Mouse (Mus musculus): Measurements from ENCODE around the gene Eras. TPM values are rescaled to one million over a fixed set of nuclear protein-coding genes. Genes with fewer than 3 reads are reported as not detected.

Eras gene
- total and polyA plus RNA-seq, 2 experiments: not detected

- 0 out of 2 replicates have a peak, but pooled peaks cover 4% of the 10 kb centered on the region for H3K4me1 ChIP-seq (ENCODE audit: control insufficient read depth, insufficient read depth, low read length)
- no peaks in the 10 kb centered on the region for H3K27me3 ChIP-seq (ENCODE audit: control insufficient read depth, insufficient read depth, low read length)
- peak within 1 kb of the TSS; percentile 75 for H3K9ac ChIP-seq (ENCODE audit: low read depth, low read length)
- TF ChIP-seq CTCF (IDR thresholded peaks at IDR 0.05; ENCODE audit: low read depth, low read length): no peak
- peak; percentile 62; the same call in 1 of the 2 replicates for TF ChIP-seq POLR2A (IDR thresholded peaks at IDR 0.05; ENCODE audit: extremely low read depth, insufficient read depth, low read length)
- H3K4me3 ChIP-seq (ENCODE audit: insufficient read depth, low read depth, low read length): peak within 1 kb of the TSS; percentile 82
- no peaks in the 10 kb centered on the region for H3K79me2 ChIP-seq (ENCODE audit: control insufficient read depth, insufficient read depth, low read length)
- WGBS: 4% methylated on average over 31 of the region's 37 CpGs
- H3K36me3 ChIP-seq (ENCODE audit: control insufficient read depth, insufficient read depth, low read length): no peaks in the 10 kb centered on the region
- H3K27ac ChIP-seq (replicated peaks; ENCODE audit: insufficient read depth, low read depth, low read length): 0 out of 2 replicates have a peak within 1 kb of the TSS, but pooled peaks have one; percentile 38
- DNase-seq (ENCODE audit: extremely low read depth, low read depth, low spot score): no peak
Observed at GRCm38 (mm10) chrX:7947108-7947899, 18.9 kb upstream of the Eras start, which contains the start of gene Hdac6. Gene Hdac6 (minus strand): TSS chrX:7947889.

GRCm38 (mm10) chrX:7945618-7946017 lies 17.2 kb upstream of the Eras start:
- 36% methylated on average over 8 of the region's 8 CpGs for WGBS
- H3K27ac ChIP-seq (replicated peaks; ENCODE audit: insufficient read depth, low read depth, low read length): no peak overlapping the region
- H3K4me3 ChIP-seq (ENCODE audit: insufficient read depth, low read depth, low read length): no peak overlapping the region
- 0 out of 2 replicates have a peak, but pooled peaks cover 4% of the 10 kb centered on the region for H3K4me1 ChIP-seq (ENCODE audit: control insufficient read depth, insufficient read depth, low read length)
- peaks cover 1% of the 10 kb centered on the region; the same call in 1 of the 2 replicates for H3K36me3 ChIP-seq (ENCODE audit: control insufficient read depth, insufficient read depth, low read length)
- no peaks in the 10 kb centered on the region for H3K79me2 ChIP-seq (ENCODE audit: control insufficient read depth, insufficient read depth, low read length)
- TF ChIP-seq POLR2A (IDR thresholded peaks at IDR 0.05; ENCODE audit: extremely low read depth, insufficient read depth, low read length) (no peak), CTCF (IDR thresholded peaks at IDR 0.05; ENCODE audit: low read depth, low read length) (no peak)
- H3K27me3 ChIP-seq (ENCODE audit: control insufficient read depth, insufficient read depth, low read length): no peaks in the 10 kb centered on the region
- DNase-seq (ENCODE audit: extremely low read depth, low read depth, low spot score): peak; percentile 33
- H3K9ac ChIP-seq (ENCODE audit: low read depth, low read length): no peak overlapping the region

GRCm38 (mm10) chrX:7937667-7938066 lies 9.3 kb upstream of the Eras start:
- Histone ChIP-seq H3K36me3 (ENCODE audit: control insufficient read depth, insufficient read depth, low read length) (peaks cover 5% of the 10 kb centered on the region; the same call in 1 of the 2 replicates), H3K4me3 (ENCODE audit: insufficient read depth, low read depth, low read length) (no peak overlapping the region), H3K79me2 (ENCODE audit: control insufficient read depth, insufficient read depth, low read length) (no peaks in the 10 kb centered on the region), H3K27me3 (ENCODE audit: control insufficient read depth, insufficient read depth, low read length) (no peaks in the 10 kb centered on the region), H3K4me1 (ENCODE audit: control insufficient read depth, insufficient read depth, low read length) (no peaks in the 10 kb centered on the region), H3K9ac (ENCODE audit: low read depth, low read length) (no peak overlapping the region), H3K27ac (replicated peaks; ENCODE audit: insufficient read depth, low read depth, low read length) (no peak overlapping the region)
- TF ChIP-seq POLR2A (IDR thresholded peaks at IDR 0.05; ENCODE audit: extremely low read depth, insufficient read depth, low read length) (no peak), CTCF (IDR thresholded peaks at IDR 0.05; ENCODE audit: low read depth, low read length) (no peak)
- WGBS: 100% methylated on average over 6 of the region's 6 CpGs
- no peak for DNase-seq (ENCODE audit: extremely low read depth, low read depth, low spot score)

DNA sequence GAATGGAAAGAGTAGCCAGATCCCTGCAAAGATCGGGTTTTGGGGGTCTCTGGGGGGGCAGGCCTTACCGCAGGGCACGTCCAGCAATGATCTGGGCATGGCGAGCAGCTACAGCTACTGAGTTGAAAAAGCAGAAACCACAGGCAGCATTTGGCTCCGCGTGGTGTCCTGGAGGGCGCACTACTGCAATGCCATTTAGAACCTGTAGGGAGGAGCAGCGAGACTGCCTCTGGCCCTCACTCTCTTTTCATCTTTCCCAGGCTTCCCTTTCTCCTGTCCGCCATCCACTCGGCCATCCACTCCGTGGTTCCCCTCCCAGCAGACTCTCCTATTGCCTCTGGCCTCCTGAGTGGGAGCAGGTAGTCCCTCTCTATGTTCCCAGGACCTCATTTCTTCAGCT lies 8.5 kb upstream of the Eras start:
- TF ChIP-seq CTCF (IDR thresholded peaks at IDR 0.05; ENCODE audit: low read depth, low read length) (no peak; the same call in 1 of the 2 replicates), POLR2A (IDR thresholded peaks at IDR 0.05; ENCODE audit: extremely low read depth, insufficient read depth, low read length) (no peak)
- Histone ChIP-seq H3K79me2 (ENCODE audit: control insufficient read depth, insufficient read depth, low read length) (no peaks in the 10 kb centered on the region), H3K27ac (replicated peaks; ENCODE audit: insufficient read depth, low read depth, low read length) (no peak overlapping the region), H3K27me3 (ENCODE audit: control insufficient read depth, insufficient read depth, low read length) (no peaks in the 10 kb centered on the region), H3K36me3 (ENCODE audit: control insufficient read depth, insufficient read depth, low read length) (peaks cover 5% of the 10 kb centered on the region; the same call in 1 of the 2 replicates), H3K9ac (ENCODE audit: low read depth, low read length) (no peak overlapping the region), H3K4me3 (ENCODE audit: insufficient read depth, low read depth, low read length) (no peak overlapping the region), H3K4me1 (ENCODE audit: control insufficient read depth, insufficient read depth, low read length) (no peaks in the 10 kb centered on the region)
- DNase-seq (ENCODE audit: extremely low read depth, low read depth, low spot score): no peak
- 89% methylated on average over 10 of the region's 11 CpGs for WGBS

DNA sequence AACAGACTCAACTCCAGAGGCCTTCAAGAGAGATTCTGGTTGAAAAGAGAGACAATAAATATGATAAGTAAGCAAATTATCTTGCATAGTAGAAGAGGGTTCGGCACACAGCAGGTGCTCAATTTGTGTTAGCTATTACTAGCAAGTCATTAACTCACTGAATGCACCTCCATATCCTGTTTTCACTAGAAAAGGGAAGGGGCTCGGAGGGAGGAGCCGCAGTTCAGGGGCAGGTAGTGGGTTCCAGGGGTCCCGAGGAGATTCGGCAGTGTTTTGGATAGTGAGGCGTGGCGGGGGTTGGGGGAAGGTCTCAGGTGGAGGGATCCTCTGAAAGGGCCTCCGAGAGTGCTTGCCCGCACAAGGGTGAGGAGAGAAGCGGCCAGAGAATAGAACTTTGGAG lies 1.3 kb downstream of the Eras start:
- Histone ChIP-seq H3K79me2 (ENCODE audit: control insufficient read depth, insufficient read depth, low read length) (no peaks in the 10 kb centered on the region), H3K36me3 (ENCODE audit: control insufficient read depth, insufficient read depth, low read length) (no peaks in the 10 kb centered on the region; the same call in 1 of the 2 replicates), H3K4me1 (ENCODE audit: control insufficient read depth, insufficient read depth, low read length) (no peaks in the 10 kb centered on the region), H3K9ac (ENCODE audit: low read depth, low read length) (no peak overlapping the region), H3K27me3 (ENCODE audit: control insufficient read depth, insufficient read depth, low read length) (peaks cover 10% of the 10 kb centered on the region), H3K4me3 (ENCODE audit: insufficient read depth, low read depth, low read length) (no peak overlapping the region), H3K27ac (replicated peaks; ENCODE audit: insufficient read depth, low read depth, low read length) (no peak overlapping the region)
- DNase-seq (ENCODE audit: extremely low read depth, low read depth, low spot score): no peak
- WGBS: 37% methylated on average over 10 of the region's 10 CpGs
- TF ChIP-seq POLR2A (IDR thresholded peaks at IDR 0.05; ENCODE audit: extremely low read depth, insufficient read depth, low read length): no peak
- TF ChIP-seq CTCF (IDR thresholded peaks at IDR 0.05; ENCODE audit: low read depth, low read length): no peak

DNA sequence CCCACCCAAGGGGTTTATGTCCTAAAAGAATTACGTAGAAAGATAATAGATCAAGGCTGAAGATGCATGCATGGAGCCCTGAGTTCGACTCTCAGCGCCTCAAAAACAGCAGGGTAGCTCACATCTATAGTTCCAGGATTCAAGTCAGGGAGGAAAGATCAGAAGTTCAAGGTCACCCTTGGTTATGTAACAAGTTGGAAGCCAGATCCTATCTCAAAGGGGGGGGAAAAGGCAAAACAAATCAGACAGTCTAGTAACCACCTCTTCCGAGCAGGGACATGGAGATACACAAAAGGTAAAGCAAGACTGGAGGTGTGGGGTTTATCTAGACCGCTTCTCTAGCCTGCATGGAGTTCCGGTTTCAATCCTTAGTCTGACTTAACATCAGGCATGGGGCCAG lies 2.1 kb downstream of the Eras start:
- DNase-seq (ENCODE audit: extremely low read depth, low read depth, low spot score): no peak
- TF ChIP-seq CTCF (IDR thresholded peaks at IDR 0.05; ENCODE audit: low read depth, low read length): no peak
- TF ChIP-seq POLR2A (IDR thresholded peaks at IDR 0.05; ENCODE audit: extremely low read depth, insufficient read depth, low read length): no peak

More for the DNA sequence above, 2.1 kb downstream of the Eras start:
- Histone ChIP-seq H3K79me2 (ENCODE audit: control insufficient read depth, insufficient read depth, low read length) (no peaks in the 10 kb centered on the region), H3K4me3 (ENCODE audit: insufficient read depth, low read depth, low read length) (no peak overlapping the region), H3K9ac (ENCODE audit: low read depth, low read length) (no peak overlapping the region), H3K36me3 (ENCODE audit: control insufficient read depth, insufficient read depth, low read length) (no peaks in the 10 kb centered on the region), H3K4me1 (ENCODE audit: control insufficient read depth, insufficient read depth, low read length) (no peaks in the 10 kb centered on the region), H3K27me3 (ENCODE audit: control insufficient read depth, insufficient read depth, low read length) (peaks cover 13% of the 10 kb centered on the region), H3K27ac (replicated peaks; ENCODE audit: insufficient read depth, low read depth, low read length) (no peak overlapping the region)
- WGBS: 85% methylated on average over 6 of the region's 6 CpGs

All from liver, adult 2 months (tissue).